Mouse (Mus musculus): ENCODE results near the gene Tifa.
"Not testable (repeated sequence)": the region's sequence is repeated elsewhere in the genome, so short reads cannot be mapped to it uniquely, and the experiment has no call there.

The Tifa gene

DNA sequence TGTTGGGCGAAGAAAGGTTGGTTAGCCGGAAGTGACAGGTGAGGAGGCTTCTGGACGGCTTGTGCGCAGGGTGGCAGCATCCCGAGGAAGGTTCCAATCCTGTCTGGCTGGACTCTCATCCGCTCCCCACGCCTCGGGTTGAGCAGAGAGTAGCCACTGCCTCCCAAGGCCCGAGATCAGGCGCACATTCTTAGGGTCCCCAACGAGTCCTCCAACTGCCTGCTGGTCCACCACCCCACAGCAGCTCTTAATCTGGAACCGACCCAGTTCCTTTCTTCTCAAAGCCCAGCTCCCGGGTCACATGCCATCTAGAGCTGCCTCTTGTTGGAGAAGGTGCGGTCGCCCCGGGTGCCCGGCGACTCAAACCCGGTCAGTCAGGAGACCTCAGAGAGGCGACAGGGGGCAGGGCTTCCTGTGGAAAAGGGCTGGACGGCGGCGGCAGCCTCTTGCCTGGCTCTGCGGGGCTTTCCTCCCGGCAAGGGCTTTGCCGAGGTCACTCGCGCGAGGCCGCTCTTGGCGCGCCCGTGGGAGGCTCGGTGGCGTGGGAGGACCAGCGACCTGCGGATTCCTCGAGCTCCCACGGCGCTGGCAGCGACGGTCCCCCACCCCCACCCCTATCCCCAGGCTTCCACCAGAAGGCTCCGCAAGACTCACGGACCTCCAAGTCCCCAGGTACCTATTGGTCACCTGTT, at the start of gene Tifa:
TSS of gene Tifa (plus strand) at position 306 of the 692 bp plus-strand sequence.
- DNase-seq, result peak; percentile 58 to 67

DNA sequence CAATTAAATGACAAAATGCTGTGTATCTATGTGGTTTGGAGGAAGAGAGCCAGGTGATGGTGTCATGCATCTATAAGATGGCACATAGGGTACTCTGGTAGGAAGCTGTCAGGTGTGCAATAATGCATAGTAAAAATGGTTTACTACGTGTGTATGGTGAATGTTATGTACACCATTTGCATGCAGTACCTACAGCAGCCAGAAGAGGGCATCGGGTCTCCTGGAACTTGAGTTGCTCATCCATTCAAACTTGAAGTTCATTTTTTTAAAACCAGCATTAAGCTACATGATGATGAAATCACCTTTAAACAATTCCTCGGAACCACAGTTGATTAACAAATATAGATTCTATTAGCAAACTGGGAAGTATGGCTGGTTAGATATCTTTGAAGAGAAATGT, 48.1 kb upstream of the Tifa start:
- DNase-seq, result no peak

DNA sequence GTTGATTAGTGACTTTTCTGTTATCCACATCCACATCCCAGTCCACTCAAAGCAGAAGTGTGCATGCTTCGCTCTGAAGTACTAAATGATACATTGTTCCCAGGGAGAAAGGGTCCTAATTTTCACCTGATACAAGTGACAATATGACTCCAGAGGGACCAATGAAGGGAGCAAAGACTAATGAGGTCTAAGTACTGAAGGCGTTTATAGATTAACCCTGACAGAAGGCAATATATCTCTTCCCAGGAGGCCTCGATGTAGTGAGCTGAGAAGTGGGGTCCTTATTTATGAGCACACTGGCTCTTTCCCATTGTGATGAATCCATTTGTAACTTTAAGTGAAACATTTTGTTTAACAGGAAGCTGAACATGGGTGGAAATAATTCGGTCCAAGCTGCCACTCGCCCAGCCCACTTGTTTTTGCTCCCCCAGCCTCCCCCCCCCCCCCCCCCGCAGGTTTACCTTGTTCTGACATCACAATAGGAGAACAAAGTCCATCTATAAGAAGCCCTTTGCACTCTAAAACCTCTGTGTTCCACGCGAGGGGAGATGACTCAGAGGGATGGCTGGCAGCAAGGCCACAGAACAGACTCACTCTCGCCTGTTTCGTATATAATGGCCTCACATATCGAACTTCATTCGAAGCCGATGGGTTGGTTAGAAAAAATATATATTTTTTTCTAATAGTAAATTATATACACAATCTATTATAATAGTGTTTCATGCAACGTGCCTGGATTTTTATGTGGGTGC, 45.8 kb upstream of the Tifa start:
- DNase-seq, result no peak

DNA sequence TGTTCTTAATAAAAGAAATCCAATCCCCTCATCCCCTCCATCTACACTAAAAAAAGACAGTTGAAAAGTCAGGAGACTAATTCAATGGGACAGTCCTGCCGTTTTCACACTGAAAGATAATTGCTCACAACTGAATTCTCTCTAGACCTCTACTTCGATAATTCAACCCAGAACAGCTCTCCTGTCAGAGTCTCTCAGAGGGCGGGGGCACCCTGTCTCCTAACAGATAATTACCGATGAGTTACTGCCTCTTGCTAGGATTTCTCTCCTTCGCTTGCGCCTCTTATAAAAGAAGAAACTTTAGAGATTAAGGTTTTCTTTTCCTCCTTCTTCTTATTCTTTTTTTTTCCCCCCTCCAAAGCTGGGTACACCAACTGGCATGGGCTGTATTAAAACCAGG, 44.1 kb upstream of the Tifa start:
- no peak for DNase-seq

DNA sequence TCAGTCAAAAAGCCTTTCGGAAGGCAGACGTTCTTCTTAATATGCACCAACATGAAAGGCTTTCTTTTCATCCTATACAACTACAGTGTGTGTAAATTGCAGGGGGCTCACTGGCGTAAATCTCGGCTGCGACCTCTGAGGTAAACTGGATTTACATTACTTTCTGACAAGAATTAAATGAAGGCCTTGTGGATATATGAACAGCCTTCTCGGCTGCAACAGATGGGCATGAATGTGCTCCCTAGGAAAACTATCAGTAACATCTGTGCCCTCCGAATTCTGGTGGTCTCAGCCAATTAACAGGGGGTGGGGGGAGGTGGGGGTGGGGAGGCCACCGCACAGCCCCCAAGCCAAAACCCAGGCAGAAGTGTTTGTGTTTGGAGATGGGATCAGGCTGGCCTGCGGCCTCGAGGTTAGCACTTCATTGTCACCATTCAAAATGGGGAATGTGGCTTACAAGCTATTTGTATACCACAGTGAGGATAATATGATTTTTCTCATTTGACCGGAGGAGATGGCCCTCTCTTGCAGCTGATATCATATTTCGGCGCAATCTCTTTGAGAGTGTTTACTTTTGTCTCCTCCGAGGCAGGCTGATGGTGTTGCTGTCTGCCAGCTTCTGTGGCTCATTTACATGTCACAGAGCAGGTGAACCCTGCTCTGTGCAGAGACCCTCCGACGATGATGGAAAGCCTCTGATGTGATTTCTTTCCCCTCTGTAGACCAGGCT, 43.5 kb upstream of the Tifa start:
- DNase-seq, result no peak

DNA sequence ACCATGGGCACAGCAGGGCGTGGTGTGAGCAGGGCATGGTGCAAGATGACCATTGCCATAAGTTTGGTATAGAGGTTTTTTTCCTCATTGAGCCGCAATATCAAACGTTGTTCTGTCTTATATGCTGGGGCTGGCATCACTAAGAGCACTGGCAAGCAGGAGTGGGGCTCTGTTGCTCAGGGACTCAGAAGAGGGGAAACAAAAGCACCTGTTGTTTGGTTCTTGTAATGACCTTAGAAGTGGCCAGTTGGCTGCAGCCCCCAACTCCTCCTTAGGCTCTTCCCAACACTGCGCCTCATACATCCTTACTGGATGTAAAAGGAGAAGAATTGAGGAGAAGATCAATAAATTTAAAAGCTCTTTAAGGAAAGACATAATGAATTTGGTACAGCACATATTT, 41.0 kb upstream of the Tifa start:
- DNase-seq, result no peak

DNA sequence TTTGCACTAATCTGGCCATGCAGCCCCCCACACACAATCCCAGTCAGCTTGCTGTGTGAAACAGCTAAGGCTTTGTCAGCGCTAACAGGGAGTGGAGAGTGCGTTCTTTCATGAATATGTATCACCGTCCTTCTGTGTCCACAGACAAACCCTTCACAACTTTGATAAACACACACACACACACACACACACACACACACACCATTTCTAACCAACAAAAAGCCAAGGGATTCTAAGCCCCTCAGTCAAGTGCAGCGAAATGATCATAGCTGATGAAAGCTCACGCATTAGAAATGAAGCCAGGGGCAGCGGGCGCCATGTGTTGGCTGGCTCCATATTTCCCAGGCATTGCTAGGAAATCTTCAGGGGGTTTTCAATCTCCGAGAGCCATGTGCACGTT, 40.3 kb upstream of the Tifa start:
- no peak for DNase-seq

DNA sequence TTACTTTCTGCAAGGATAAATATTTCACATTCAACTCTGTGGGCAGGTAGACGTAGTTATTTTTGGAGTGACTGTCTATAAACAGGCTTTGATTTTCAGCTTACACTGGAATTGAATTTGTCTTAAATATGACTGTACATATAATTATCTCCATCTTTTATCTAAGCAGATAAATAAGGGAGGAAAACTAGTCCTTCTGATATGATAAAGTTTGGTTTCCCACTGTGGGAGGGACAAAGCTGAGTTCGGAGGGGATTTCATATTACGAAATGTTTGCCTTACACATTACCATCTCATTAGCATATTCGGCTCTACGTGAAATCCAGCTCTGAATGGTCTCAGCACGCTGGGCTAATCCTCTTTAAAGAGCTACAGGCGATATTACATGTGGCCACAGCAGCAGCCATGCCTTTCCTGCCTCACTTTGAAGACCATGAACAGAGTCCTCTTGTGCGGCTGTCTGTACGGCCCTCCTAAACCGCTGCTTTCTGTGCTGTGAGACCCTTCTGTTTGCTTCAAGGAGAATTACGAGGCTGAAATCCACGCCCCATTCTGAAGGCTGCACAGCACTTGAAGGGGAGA, 39.5 kb upstream of the Tifa start:
- no peak for DNase-seq

DNA sequence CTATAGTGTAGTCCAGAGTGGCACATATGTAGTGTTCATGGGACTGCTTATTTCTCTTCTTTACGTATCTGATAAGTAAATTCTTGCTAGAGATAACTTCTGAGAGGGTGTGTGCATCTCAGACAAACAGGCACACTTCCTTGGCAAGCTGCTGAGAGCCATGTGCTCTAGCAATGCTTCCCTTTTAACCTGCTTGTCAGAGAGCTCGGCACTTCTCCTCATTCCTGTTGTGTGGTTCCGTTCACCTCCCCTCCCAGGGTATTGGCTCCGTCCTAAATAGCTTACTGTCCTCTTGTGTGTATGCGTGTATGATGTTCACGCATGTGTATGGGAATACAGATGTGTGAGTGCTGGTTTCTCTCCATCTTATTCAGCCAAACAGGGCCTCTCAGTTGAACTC, 33.1 kb upstream of the Tifa start:
- no peak for DNase-seq

DNA sequence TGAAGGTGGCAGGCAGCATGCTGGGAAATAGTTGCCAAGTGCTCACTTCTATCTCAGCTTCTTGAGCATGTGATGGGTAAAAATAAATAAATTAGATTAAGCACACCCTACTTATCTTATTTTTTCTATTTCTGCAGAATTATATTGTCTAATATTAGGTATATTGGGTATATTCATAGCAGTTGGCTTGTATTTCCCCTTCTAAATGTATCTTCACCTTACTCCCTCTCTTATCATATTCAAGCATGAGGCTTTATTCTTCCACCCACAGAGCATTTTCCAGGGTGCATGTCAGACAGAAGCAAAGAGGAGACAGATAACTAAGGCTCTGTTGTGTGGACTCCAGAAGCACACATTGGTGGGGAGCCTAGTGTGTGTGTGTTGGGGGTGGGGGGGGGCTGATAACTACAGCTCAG, 31.7 kb upstream of the Tifa start:
- DNase-seq, result no peak

DNA sequence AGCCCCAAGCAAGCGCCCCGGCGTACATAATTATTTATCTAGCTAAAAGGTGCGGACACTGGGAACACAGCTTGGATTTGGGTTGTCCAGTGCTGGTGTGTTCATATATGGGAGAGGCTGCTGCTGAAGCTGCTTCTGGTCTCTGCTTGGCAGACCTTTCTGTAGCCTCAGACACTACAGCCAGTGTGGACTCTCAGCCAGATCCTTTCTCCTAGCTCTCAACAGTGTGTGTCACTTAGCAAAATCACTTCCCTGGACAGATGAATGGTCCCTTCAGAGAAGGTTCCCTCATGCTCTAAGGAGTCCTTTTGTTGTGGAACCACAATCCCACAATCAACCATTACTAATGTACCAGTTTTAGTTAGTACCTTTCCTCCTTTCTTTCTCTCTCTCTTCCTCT, 30.8 kb upstream of the Tifa start:
- DNase-seq, result no peak

DNA sequence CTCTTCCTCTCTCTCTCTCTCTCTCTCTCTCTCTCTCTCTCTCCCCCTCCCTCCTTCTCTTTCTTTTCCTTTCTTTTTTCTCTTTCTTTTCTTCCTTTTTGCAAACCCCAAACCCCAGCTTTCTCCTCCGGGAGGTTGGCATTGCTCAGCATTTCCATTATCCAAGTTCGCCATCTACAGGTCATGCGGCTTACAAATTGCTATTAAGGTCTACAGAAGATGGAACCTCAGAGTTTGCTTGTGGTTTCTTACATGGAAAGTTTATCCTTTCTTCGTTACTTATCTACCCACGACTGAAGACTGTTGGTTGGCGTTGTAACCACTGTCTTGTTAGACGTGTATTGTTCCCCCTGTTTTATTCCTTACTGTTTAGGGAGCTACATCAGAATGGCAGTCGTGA, 30.4 kb upstream of the Tifa start:
- peak in 1 of 2 experiments; percentile 41 for DNase-seq

DNA sequence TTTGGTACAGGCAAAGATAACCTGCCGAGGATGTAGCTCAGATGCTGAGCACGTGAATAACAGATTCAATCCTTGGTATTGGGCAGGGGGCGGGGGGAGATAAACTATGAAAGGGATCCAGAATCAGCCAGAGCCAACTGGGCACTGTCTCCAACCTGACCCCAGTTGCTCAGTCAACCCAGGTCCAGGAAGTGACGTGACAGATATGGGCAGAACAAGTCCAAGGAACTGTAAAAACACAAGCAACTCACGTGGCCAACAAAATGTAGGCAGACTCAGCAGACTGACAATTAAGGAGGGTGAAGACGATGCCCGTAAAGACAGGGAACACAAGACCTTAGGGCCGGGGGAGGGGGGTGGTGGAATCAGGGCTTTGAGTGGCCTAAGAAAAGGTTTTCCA, 27.2 kb upstream of the Tifa start:
- no peak for DNase-seq

DNA sequence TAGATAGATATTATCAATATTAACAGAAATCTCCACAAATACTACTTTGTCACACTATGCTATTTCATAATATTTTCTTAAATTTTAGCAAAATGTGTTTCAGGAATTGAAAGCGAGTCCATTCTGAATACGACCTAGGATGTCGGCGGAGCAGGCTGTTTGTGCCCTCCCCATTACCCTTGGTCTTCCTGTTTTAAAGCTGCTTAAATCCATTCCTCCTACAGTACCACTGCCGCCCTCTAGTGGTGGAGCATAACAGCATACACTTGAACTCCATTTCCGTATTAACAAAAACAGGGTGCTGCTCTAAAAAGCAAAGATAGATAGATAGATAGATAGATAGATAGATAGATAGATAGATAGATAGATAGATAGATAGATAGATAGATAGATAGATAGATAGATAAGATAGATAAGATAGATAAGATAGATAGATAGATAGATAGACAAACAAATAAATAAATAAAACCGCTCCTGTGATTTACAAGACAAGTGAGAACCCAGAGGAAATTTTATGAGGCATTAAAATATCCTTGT, 26.5 kb upstream of the Tifa start:
- peak; percentile 58 to 84 for DNase-seq

DNA sequence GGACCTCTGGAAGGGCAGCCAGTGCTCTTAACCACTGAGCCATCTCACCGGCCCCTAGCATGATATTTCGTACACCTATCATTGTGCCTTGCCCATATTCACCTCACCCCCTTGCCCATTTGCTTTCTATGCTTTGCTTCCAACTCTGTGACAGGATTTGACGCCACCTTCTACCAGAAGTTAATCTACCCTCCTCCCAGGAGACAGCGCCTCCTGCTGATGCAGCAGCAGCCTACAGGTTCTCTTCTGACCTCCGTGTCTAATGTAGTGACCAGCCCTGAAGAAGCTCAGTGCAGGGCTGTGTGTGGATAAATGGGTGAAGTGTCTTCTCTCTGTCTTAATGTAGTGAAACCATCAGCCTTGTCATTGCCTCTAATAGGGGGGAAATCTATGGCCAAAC, 25.1 kb upstream of the Tifa start:
- DNase-seq, result no peak

DNA sequence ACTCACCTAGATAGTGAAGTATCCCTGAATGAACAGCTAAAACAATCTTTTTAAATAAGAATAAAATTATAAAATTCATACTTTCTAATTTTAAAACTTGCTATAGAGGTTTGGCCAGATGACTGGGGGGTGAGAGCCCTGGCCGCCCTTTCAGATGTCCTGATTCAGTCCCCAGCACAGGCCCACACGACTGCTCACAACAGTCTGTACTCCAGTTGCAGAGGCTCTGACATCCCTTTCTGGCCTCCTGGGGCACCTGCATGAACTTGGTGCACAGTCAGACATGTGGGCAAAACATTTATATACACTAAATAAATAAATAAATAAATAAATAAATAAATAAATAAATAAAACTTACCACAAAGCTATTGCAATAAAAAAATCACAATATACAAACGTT, 23.6 kb upstream of the Tifa start:
- no peak for DNase-seq

DNA sequence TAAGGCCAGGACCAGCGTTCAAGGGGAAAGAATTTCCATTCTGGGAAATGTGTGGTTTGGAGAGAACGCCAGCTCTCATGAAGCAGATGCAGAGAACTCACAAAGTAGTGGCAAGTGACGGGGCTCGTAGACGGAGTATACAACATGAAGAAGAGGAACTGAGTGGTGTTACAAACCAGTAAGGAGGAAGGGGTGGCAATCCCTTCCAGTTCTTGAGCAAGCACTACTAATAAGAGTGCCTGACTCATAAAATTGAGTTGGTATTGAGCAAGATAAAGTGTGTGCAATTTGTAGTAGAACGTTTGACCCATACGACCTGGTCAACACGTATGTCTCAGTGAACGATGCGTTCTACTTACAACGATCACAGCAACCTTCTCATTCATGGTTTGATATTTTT, 20.5 kb upstream of the Tifa start:
- DNase-seq, result no peak

DNA sequence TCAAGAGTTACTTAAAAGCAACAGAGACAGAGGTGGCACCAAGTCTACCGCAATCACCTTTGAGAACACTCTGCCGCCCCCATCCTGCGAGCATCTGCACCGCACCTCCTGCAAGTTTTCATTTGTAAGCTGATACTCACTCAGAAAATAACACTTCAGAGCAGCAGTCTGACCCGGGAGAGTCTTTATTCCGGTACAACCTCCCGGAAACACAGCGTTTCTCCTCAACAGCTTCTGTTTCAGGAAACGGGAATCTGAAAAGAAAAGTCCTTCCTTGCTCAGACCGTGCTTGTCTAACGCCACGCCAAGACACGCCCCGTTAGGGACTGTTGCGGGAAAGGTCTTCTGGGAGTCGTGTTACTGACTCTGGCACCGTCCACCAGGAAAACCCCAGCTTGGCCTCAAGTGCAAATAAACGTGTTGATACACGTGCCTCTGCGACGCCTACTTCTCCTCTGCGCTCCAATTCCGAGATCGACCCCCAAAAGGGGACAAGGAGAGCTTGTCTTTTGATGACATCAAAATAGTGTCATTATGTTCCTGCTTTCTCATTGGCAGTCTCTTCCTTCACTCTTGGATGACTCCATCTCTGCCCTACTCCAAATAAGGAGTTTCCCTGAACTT, 9.5 kb upstream of the Tifa start, which contains the start of gene Alpk1:
TSS of gene Alpk1 (minus strand) at position 507 of the 624 bp plus-strand sequence.
- peak; percentile 11 to 41 for DNase-seq

DNA sequence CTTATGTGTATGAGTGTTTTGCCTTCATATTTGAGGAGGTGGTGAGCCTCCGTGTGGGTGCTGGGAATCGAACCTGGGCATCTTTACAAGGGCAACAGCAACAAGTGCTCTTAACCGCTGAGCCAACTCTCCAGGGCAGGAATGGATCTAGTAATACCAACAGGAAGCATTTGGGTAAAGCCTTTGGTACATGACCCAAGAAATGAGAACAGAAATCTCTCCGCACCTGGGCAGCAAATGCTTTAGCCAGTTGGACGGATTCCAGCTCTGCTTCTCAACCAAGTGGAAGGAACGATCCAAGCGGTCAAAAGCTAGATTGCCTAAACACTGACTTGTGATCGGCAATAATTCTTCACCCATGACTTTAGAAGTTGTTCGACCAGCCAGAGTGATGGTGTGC, 8.7 kb upstream of the Tifa start:
- DNase-seq, result peak in 1 of 2 experiments; percentile 22

DNA sequence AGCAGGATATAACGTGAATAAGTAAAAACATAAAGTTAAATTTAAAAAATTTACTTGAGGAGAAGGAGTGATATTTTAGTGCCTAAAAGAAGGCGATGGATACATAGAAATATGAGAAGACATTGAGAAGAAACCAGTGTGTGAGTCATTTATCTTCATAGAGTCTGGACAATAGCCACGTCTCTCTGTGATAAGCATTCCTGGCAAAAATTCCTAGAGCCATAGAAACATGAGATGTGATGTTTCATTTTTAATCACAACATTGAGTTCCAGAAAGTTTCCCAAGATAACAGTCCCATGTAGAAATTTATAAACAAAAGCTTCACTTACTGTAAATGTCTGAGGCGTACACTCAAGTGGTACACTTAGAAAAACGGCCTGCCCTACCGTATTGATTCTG, 6.7 kb upstream of the Tifa start:
- no peak for DNase-seq

DNA sequence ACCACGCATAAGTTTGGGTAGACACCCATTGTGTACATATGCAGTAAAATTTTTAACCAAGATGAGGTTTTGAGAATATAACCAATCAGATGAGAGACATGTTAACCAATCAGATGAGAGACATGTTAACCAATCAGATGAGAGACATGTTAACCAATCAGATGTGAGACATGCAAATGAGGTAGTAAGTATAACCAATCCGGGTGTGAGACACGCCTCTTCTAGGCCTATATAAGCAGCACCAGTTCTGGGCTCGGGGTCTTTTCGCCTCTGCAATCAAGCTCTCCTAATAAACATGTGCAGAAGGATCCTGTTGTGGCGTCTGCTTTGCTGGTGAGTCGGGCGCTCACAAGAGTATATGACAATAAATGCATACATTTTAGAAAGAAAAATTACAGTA, 5.9 kb upstream of the Tifa start:
- DNase-seq, result not testable (repeated sequence)

DNA sequence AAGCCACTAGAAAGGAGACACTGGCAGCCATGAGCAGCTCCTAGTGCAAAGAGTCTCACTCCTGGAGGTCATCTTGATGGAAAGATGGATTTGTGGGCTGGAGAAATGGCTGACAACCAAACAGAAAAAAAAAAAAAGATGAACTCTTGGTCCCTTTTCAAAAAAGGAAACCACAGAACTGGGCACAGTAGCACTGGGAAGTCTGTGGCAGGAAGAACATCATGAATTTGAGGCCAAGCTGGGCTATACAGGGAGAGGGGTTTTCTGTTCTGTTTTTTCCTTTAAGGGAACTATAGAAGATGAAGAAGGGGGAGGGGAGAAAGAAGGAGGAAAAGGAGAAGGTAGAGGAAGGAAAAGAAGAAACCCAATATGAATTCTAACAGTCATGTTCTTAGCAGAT, 2.6 kb upstream of the Tifa start:
- DNase-seq, result no peak

DNA sequence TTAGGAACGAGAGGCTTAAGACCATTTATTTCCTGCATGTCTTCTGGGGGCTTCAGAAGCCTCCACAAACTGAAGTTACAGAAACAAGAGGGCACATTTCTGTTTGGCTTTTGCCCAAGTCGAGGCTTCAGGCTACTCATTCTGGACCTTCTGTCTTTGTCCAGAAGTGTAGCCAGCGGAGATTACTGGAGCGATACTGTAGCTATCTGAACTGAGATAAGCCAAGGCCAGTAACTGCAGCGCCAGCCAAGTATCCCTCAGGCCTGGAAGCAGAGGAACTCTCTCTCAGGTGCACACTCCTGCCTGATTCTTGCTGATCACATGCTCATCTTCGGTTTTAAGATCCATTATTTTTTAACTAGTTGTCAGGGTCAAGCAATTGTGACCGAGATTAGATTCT, 1.6 kb upstream of the Tifa start:
- no peak for DNase-seq
